Mouse (Mus musculus): ENCODE measurements at regions not wholly inside any gene's neighbourhood (a gene's known extent, or its start where the extent isn't known, plus 50 kb on each side); places are given as distances from the start of the nearest gene placed in this dataset.

DNA sequence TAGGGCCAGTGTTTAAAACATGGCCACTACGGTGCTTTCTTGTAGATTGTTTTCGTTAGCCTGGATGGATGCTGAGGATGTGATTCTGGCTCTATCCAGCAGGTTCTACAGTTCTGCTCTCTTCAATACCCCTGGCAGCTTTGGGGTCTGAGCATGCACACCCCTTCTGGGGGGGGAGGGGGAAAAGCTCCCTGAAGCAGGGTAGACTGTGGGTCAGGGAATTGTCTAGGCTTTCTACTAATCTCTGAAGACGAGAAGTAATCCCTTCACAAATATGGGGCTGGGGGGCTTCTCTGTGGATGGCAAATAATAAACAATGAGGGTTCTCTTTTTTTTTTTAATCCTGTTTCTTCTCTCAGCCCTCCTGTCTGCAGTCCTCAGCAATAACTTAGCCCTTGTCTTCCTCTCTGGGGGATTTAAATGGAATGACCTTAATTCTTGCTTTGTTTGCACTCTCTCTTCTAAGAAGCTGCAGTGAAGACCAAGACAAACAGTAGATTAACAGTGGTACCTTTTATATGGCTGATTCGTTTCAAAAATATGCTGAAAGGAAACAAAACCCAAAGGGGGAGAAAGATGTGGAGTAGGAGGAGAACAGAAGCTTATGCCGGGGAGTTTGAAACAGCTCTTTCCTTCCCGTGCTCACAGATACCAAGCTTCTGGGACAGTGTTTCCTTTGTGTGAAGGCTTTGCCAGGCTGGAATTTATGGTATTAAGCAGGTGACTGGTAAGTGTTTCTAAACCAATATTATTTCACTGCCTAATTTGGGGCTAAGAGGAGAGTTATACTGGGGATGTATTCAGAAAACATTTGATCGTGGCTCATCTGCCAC is 92.9 kb downstream of the Mbip start:
- H3K36me3 ChIP-seq (ENCODE audit: insufficient read depth, low read length): no peaks in the 10 kb centered on the region
- no peaks in the 10 kb centered on the region for H3K9me3 ChIP-seq (ENCODE audit: low read length)
- H3K27ac ChIP-seq (ENCODE audit: low read length): peak overlapping the region; percentile 65
- peak overlapping the region; percentile 39 for H3K4me2 ChIP-seq (replicated peaks; ENCODE audit: low read depth, low read length)
- no peak for TF ChIP-seq CTCF (IDR thresholded peaks at IDR 0.05)
- TF ChIP-seq EP300 (IDR thresholded peaks at IDR 0.05): peak; percentile 51
- WGBS: 43% methylated on average over 7 of the region's 7 CpGs
- peaks cover 3% of the 10 kb centered on the region; the same call in 1 of the 2 replicates for H3K4me1 ChIP-seq (ENCODE audit: insufficient read depth, low read depth, low read length)
- no peaks in the 10 kb centered on the region for H3K27me3 ChIP-seq (replicated peaks; ENCODE audit: insufficient read depth, low read length)
- H3K9ac ChIP-seq (replicated peaks; ENCODE audit: low read depth): 0 out of 2 replicates have a peak overlapping the region, but pooled peaks have one; percentile 1
- ATAC-seq: peak; percentile 18; the same call in 1 of the 2 replicates
- no peak overlapping the region for H3K4me3 ChIP-seq (ENCODE audit: low read depth, low read length)
- no peak for DNase-seq (ENCODE audit: low spot score)

DNA sequence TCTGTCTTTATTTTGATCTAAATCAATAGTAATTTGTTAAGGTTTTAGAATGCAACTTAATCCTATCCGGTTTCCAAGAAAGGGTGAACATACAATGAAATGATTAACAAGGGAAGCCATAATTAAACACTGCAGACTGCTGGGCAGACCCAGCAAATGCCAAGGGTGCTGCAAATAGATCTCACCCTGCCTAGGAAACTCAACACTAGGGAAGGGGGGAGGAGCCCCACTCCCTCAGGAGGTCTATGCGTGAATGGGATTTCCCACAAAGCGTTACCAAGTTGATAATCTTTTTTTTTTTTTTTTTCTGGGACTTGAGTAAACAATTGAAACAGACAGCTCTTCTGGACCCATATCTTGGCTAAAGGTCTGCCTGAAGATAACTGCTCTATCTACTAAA is 95.4 kb downstream of the Mbip start:
- no peaks in the 10 kb centered on the region for H3K27me3 ChIP-seq (replicated peaks; ENCODE audit: insufficient read depth, low read length)
- 18% methylated on average over 3 of the region's 3 CpGs for WGBS
- no peaks in the 10 kb centered on the region for H3K9me3 ChIP-seq (ENCODE audit: low read length)
- no peak overlapping the region for H3K27ac ChIP-seq (ENCODE audit: low read length)
- peaks cover 3% of the 10 kb centered on the region; the same call in 1 of the 2 replicates for H3K4me1 ChIP-seq (ENCODE audit: insufficient read depth, low read depth, low read length)
- no peak for ATAC-seq
- DNase-seq (ENCODE audit: low spot score): no peak
- no peak overlapping the region for H3K4me2 ChIP-seq (replicated peaks; ENCODE audit: low read depth, low read length)
- no peak for TF ChIP-seq CTCF (IDR thresholded peaks at IDR 0.05)
- no peak overlapping the region for H3K4me3 ChIP-seq (ENCODE audit: low read depth, low read length)
- H3K36me3 ChIP-seq (ENCODE audit: insufficient read depth, low read length): no peaks in the 10 kb centered on the region
- H3K9ac ChIP-seq (replicated peaks; ENCODE audit: low read depth): no peak overlapping the region

DNA sequence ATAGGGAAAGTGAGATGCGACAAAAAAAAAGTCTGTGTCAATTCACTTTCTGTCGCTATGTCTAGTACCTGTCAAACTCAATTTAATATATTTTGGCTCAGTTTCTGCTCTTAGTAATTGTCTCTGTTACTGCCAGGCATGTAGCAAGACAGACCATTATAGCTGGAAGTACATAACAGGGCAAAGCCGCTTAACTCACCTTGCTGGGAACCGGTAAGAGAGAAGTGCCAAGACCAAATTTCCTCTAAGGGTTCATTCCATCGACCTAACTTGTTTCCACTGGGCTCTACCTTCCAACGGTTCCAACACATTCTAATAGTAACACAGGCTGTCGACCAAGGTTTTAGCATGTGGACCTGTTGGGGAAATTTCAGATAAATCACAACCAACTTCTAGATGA is 99.3 kb downstream of the Mbip start:
- Histone ChIP-seq H3K4me3 (ENCODE audit: low read depth, low read length) (no peak overlapping the region), H3K36me3 (ENCODE audit: insufficient read depth, low read length) (no peaks in the 10 kb centered on the region), H3K9ac (replicated peaks; ENCODE audit: low read depth) (no peak overlapping the region), H3K9me3 (ENCODE audit: low read length) (no peaks in the 10 kb centered on the region), H3K4me2 (replicated peaks; ENCODE audit: low read depth, low read length) (no peak overlapping the region), H3K27me3 (replicated peaks; ENCODE audit: insufficient read depth, low read length) (no peaks in the 10 kb centered on the region), H3K4me1 (ENCODE audit: insufficient read depth, low read depth, low read length) (peaks cover 3% of the 10 kb centered on the region; the same call in 1 of the 2 replicates), H3K27ac (ENCODE audit: low read length) (no peak overlapping the region)
- ATAC-seq: no peak
- 90% methylated on average over 7 of the region's 7 CpGs for WGBS
- no peak for DNase-seq (ENCODE audit: low spot score)
- TF ChIP-seq CTCF (IDR thresholded peaks at IDR 0.05) (no peak), EP300 (IDR thresholded peaks at IDR 0.05) (no peak)

DNA sequence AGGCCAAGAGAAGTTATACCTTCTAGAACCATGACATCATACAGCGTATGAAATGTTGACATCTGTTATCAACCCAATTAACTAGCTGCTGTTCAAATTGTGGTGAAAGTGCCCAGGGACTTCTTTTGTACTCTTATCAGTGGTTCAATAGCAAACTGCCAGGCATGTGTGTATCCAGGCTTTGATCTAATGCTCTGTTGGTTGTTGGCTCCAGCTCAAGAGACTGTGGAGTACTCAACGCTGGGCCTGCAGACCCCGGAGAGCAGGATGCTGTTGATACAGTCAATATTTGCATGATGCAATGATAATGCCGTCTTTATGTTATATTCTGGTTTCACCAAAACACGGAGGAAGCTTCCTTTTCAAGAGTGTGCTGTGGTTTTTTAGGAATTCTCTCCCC is 102.9 kb downstream of the Mbip start:
- H3K27ac ChIP-seq (ENCODE audit: low read length): no peak overlapping the region
- TF ChIP-seq CTCF (IDR thresholded peaks at IDR 0.05): no peak
- ATAC-seq: peak; percentile 44; the same call in 1 of the 2 replicates
- DNase-seq (ENCODE audit: low spot score): peak; percentile 27
- no peak overlapping the region for H3K4me3 ChIP-seq (ENCODE audit: low read depth, low read length)
- WGBS: 21% methylated on average over 5 of the region's 5 CpGs
- H3K9me3 ChIP-seq (ENCODE audit: low read length): no peaks in the 10 kb centered on the region
- no peak overlapping the region for H3K4me2 ChIP-seq (replicated peaks; ENCODE audit: low read depth, low read length)
- no peaks in the 10 kb centered on the region for H3K36me3 ChIP-seq (ENCODE audit: insufficient read depth, low read length)
- H3K27me3 ChIP-seq (replicated peaks; ENCODE audit: insufficient read depth, low read length): no peaks in the 10 kb centered on the region
- no peak overlapping the region for H3K9ac ChIP-seq (replicated peaks; ENCODE audit: low read depth)
- no peaks in the 10 kb centered on the region for H3K4me1 ChIP-seq (ENCODE audit: insufficient read depth, low read depth, low read length)

DNA sequence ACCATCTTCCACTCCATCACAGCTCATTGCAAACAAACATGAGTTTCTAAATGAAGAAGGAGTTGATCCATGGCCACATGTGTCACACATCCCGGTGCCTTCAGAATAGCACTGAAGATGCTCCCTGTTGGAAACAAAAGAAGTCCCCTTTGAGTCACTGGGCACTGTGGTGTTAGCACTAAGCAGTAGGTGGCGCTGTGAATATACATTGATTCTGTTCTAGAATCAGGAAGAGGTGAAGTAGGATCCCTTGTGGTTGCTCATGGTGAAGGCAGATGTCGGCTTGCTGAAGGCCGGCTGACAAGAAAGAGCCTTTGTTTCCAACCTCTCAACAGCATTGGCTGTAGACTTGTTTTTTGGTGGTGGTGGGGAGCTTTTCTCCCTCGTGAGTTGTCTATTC is 104.0 kb downstream of the Mbip start:
- TF ChIP-seq EP300 (IDR thresholded peaks at IDR 0.05) (no peak), CTCF (IDR thresholded peaks at IDR 0.05) (peak; percentile 83)
- no peak overlapping the region for H3K9ac ChIP-seq (replicated peaks; ENCODE audit: low read depth)
- no peaks in the 10 kb centered on the region for H3K27me3 ChIP-seq (replicated peaks; ENCODE audit: insufficient read depth, low read length)
- ATAC-seq: peak; percentile 81
- H3K27ac ChIP-seq (ENCODE audit: low read length): peak overlapping the region; percentile 32; the same call in 1 of the 2 replicates
- H3K9me3 ChIP-seq (ENCODE audit: low read length): no peaks in the 10 kb centered on the region
- WGBS: 34% methylated on average over 5 of the region's 5 CpGs
- DNase-seq (ENCODE audit: low spot score): peak; percentile 87
- H3K4me1 ChIP-seq (ENCODE audit: insufficient read depth, low read depth, low read length): no peaks in the 10 kb centered on the region
- H3K4me3 ChIP-seq (ENCODE audit: low read depth, low read length): no peak overlapping the region
- no peaks in the 10 kb centered on the region for H3K36me3 ChIP-seq (ENCODE audit: insufficient read depth, low read length)
- no peak overlapping the region for H3K4me2 ChIP-seq (replicated peaks; ENCODE audit: low read depth, low read length)

DNA sequence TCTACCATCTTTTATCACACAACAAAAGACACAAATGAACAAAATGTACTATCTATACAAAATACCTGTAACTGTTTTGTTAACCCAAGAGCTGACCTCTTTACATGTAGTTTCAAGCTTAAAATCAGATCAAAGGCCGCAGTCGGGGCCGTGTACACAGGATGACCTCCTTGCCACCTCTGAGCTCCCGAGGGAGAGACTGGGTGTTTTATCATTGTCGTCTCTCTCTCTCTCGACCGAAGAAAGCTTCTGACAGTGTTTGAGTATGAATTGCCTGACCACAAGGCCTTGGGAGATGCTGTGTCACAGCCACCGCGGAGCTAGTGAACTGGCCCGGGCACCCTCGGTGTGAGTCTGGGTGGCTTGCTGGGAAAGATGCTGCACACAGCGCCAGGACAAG is 105.5 kb downstream of the Mbip start:
- Histone ChIP-seq H3K27me3 (replicated peaks; ENCODE audit: insufficient read depth, low read length) (no peaks in the 10 kb centered on the region), H3K27ac (ENCODE audit: low read length) (no peak overlapping the region), H3K36me3 (ENCODE audit: insufficient read depth, low read length) (no peaks in the 10 kb centered on the region), H3K9ac (replicated peaks; ENCODE audit: low read depth) (no peak overlapping the region), H3K4me3 (ENCODE audit: low read depth, low read length) (no peak overlapping the region), H3K4me1 (ENCODE audit: insufficient read depth, low read depth, low read length) (no peaks in the 10 kb centered on the region), H3K4me2 (replicated peaks; ENCODE audit: low read depth, low read length) (no peak overlapping the region), H3K9me3 (ENCODE audit: low read length) (no peaks in the 10 kb centered on the region)
- no peak for DNase-seq (ENCODE audit: low spot score)
- TF ChIP-seq EP300 (IDR thresholded peaks at IDR 0.05): no peak
- no peak for TF ChIP-seq CTCF (IDR thresholded peaks at IDR 0.05)
- ATAC-seq: no peak
- 15% methylated on average over 12 of the region's 12 CpGs for WGBS
